Mouse (Mus musculus): ENCODE measurements around the gene Resf1.
"Not testable (repeated sequence)": the region's sequence is repeated elsewhere in the genome, so short reads cannot be mapped to it uniquely, and the experiment has no call there.

DNA sequence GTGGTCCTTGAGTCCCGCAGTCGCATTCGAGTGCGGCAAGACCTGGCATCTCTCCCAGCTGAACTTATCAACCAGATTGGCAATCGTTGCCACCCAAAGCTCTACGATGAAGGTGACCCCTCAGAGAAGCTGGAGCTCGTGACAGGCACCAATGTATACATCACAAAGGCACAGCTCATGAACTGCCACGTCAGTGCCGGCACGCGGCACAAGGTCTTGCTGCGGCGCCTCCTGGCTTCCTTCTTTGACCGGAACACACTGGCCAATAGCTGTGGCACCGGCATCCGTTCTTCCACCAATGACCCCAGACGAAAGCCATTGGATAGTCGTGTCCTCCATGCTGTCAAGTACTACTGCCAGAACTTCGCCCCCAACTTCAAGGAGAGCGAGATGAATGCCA lies 53.3 kb downstream of the Resf1 start:
- not testable (repeated sequence) for TF ChIP-seq CTCF (conservative IDR thresholded peaks at IDR 0.05; ENCODE audit: insufficient read depth, insufficient read length, low read depth, low read length); POLR2A (IDR thresholded peaks at IDR 0.05; ENCODE audit: low read depth, low read length)
